Mouse (Mus musculus): ENCODE results near the gene Tdgf1. TPM values are rescaled to one million over a fixed set of nuclear protein-coding genes. Genes with fewer than 3 reads are reported as not detected.

The Tdgf1 gene
- polyA plus RNA-seq, 1 experiment = 0.08 TPM

GRCm38 (mm10) chr9:110954681-110955445, 8.9 kb upstream of the Tdgf1 start:
- Histone ChIP-seq H3K36me3 (ENCODE audit: control insufficient read depth, insufficient read depth, low read length) (no peaks in the 10 kb centered on the region), H3K4me1 (ENCODE audit: control insufficient read depth, insufficient read depth, insufficient read length) (no peaks in the 10 kb centered on the region), H3K27me3 (ENCODE audit: control insufficient read depth, insufficient read depth, low read length) (no peaks in the 10 kb centered on the region), H3K4me3 (ENCODE audit: extremely low read depth, insufficient read depth, insufficient read length) (no peak overlapping the region), H3K27ac (ENCODE audit: insufficient read depth, low read length) (no peak overlapping the region)
- WGBS = 53% methylated on average over 2 of the region's 2 CpGs
- DNase-seq (ENCODE audit: low read depth in 1 of 2, low spot score in 2 of 2) = no peak
- TF ChIP-seq CTCF (IDR thresholded peaks at IDR 0.05; ENCODE audit: extremely low read depth, insufficient read depth, insufficient read length, insufficient replicate concordance) = no peak
- no peak for TF ChIP-seq POLR2A (IDR thresholded peaks at IDR 0.05; ENCODE audit: low read depth, low read length)

- Histone ChIP-seq H3K36me3 (ENCODE audit: control insufficient read depth, insufficient read depth, low read length) (no peaks in the 10 kb centered on the region), H3K4me1 (ENCODE audit: control insufficient read depth, insufficient read depth, insufficient read length) (no peaks in the 10 kb centered on the region), H3K4me3 (ENCODE audit: extremely low read depth, insufficient read depth, insufficient read length) (peak overlapping the region; percentile 46; the same call in 1 of the 2 replicates), H3K27ac (ENCODE audit: insufficient read depth, low read length) (no peak overlapping the region), H3K27me3 (ENCODE audit: control insufficient read depth, insufficient read depth, low read length) (no peaks in the 10 kb centered on the region)
- DNase-seq (ENCODE audit: low read depth in 1 of 2, low spot score in 2 of 2) = peak in 1 of 2 experiments; percentile 17
- WGBS = 6% methylated on average over 44 of the region's 44 CpGs
- no peak for TF ChIP-seq POLR2A (IDR thresholded peaks at IDR 0.05; ENCODE audit: low read depth, low read length)
Measured at GRCm38 (mm10) chr9:110953550-110954461, 7.8 kb upstream of the Tdgf1 start.

GRCm38 (mm10) chr9:110952931-110953549, 7.1 kb upstream of the Tdgf1 start:
- WGBS = 55% methylated on average over 5 of the region's 5 CpGs
- H3K4me1 ChIP-seq (ENCODE audit: control insufficient read depth, insufficient read depth, insufficient read length) = no peaks in the 10 kb centered on the region
- no peak for TF ChIP-seq POLR2A (IDR thresholded peaks at IDR 0.05; ENCODE audit: low read depth, low read length)
- no peak overlapping the region for H3K27ac ChIP-seq (ENCODE audit: insufficient read depth, low read length)
- no peak overlapping the region for H3K4me3 ChIP-seq (ENCODE audit: extremely low read depth, insufficient read depth, insufficient read length)
- H3K36me3 ChIP-seq (ENCODE audit: control insufficient read depth, insufficient read depth, low read length) = no peaks in the 10 kb centered on the region
- H3K27me3 ChIP-seq (ENCODE audit: control insufficient read depth, insufficient read depth, low read length) = no peaks in the 10 kb centered on the region
- no peak for DNase-seq (ENCODE audit: low read depth in 1 of 2, low spot score in 2 of 2)

GRCm38 (mm10) chr9:110952398-110952797, 6.4 kb upstream of the Tdgf1 start:
- WGBS = 56% methylated on average over 6 of the region's 6 CpGs
- TF ChIP-seq POLR2A (IDR thresholded peaks at IDR 0.05; ENCODE audit: low read depth, low read length) (no peak), CTCF (IDR thresholded peaks at IDR 0.05; ENCODE audit: extremely low read depth, insufficient read depth, insufficient read length, insufficient replicate concordance) (no peak)
- Histone ChIP-seq H3K27ac (ENCODE audit: insufficient read depth, low read length) (no peak overlapping the region), H3K27me3 (ENCODE audit: control insufficient read depth, insufficient read depth, low read length) (no peaks in the 10 kb centered on the region), H3K4me1 (ENCODE audit: control insufficient read depth, insufficient read depth, insufficient read length) (no peaks in the 10 kb centered on the region), H3K4me3 (ENCODE audit: extremely low read depth, insufficient read depth, insufficient read length) (no peak overlapping the region), H3K36me3 (ENCODE audit: control insufficient read depth, insufficient read depth, low read length) (no peaks in the 10 kb centered on the region)
- no peak for DNase-seq (ENCODE audit: low read depth in 1 of 2, low spot score in 2 of 2)

GRCm38 (mm10) chr9:110951866-110952265, 5.9 kb upstream of the Tdgf1 start:
- Histone ChIP-seq H3K4me1 (ENCODE audit: control insufficient read depth, insufficient read depth, insufficient read length) (no peaks in the 10 kb centered on the region; the same call in 1 of the 2 replicates), H3K36me3 (ENCODE audit: control insufficient read depth, insufficient read depth, low read length) (no peaks in the 10 kb centered on the region), H3K27me3 (ENCODE audit: control insufficient read depth, insufficient read depth, low read length) (no peaks in the 10 kb centered on the region), H3K27ac (ENCODE audit: insufficient read depth, low read length) (no peak overlapping the region), H3K4me3 (ENCODE audit: extremely low read depth, insufficient read depth, insufficient read length) (no peak overlapping the region)
- no peak for DNase-seq (ENCODE audit: low read depth in 1 of 2, low spot score in 2 of 2)
- TF ChIP-seq POLR2A (IDR thresholded peaks at IDR 0.05; ENCODE audit: low read depth, low read length) = no peak
- no peak for TF ChIP-seq CTCF (IDR thresholded peaks at IDR 0.05; ENCODE audit: extremely low read depth, insufficient read depth, insufficient read length, insufficient replicate concordance)
- WGBS = 81% methylated on average over 13 of the region's 13 CpGs

GRCm38 (mm10) chr9:110951397-110951796, 5.4 kb upstream of the Tdgf1 start, which contains the start of gene Lrrc2:
Gene Lrrc2 (plus strand): TSS chr9:110951545.
- H3K4me3 ChIP-seq (ENCODE audit: extremely low read depth, insufficient read depth, insufficient read length) = no peak within 1 kb of the TSS
- no peaks in the 10 kb centered on the region; the same call in 1 of the 2 replicates for H3K4me1 ChIP-seq (ENCODE audit: control insufficient read depth, insufficient read depth, insufficient read length)
- 90% methylated on average over 11 of the region's 11 CpGs for whole genome bisulfite sequencing
- H3K36me3 ChIP-seq (ENCODE audit: control insufficient read depth, insufficient read depth, low read length) = no peaks in the 10 kb centered on the region
- H3K27me3 ChIP-seq (ENCODE audit: control insufficient read depth, insufficient read depth, low read length) = no peaks in the 10 kb centered on the region
- no peak for DNase-seq (ENCODE audit: low read depth in 1 of 2, low spot score in 2 of 2)
- no peak within 1 kb of the TSS for H3K27ac ChIP-seq (ENCODE audit: insufficient read depth, low read length)
- no peak for TF ChIP-seq POLR2A (IDR thresholded peaks at IDR 0.05; ENCODE audit: low read depth, low read length)
- TF ChIP-seq CTCF (IDR thresholded peaks at IDR 0.05; ENCODE audit: extremely low read depth, insufficient read depth, insufficient read length, insufficient replicate concordance) = no peak
